Mouse (Mus musculus) limb, embryonic 11.5 days (tissue): ENCODE measurements around the gene A930018P22Rik. TPM values are rescaled to one million over a fixed set of nuclear protein-coding genes. Genes with fewer than 3 reads are reported as not detected.
"Not testable (repeated sequence)": the region's sequence is repeated elsewhere in the genome, so short reads cannot be mapped to it uniquely, and the experiment has no call there.

Source experiments
- ATAC-seq: fragments of 200-750 bp; cut with Nextera tagmentation; 2 replicates; pipeline ENCODE4 v1.8.0; 2017; ENCODE audit warnings: low read depth; ENCODE audit not compliant: insufficient number of reproducible peaks, low FRiP score, low TSS enrichment
- DNase-seq: peaks from one replicate; pipeline ENCODE4 v3.0.0-alpha.2; 2015; ENCODE audit warnings: low spot score
- H3K27ac ChIP-seq: fragments of 300-500 bp; sonication (generic); replicated peaks from 2 replicates; pipeline ENCODE4 v1.5.1; 2014; ENCODE audit warnings: low read depth, mild to moderate bottlenecking, low read length
- H3K27me3 ChIP-seq: fragments of 300-500 bp; sonication (generic); 2 replicates; pipeline ENCODE4 v1.6.1; 2014; ENCODE audit warnings: mild to moderate bottlenecking, low read length, mixed read lengths; ENCODE audit not compliant: control insufficient read depth, insufficient read depth
- H3K36me3 ChIP-seq: fragments of 300-500 bp; sonication (generic); 2 replicates; pipeline ENCODE4 v1.6.1; 2014; ENCODE audit warnings: mild to moderate bottlenecking, low read length, moderate library complexity, mixed read lengths; ENCODE audit not compliant: control insufficient read depth, insufficient read depth
- H3K4me1 ChIP-seq: fragments of 300-500 bp; sonication (generic); 2 replicates; pipeline ENCODE4 v1.6.1; 2014; ENCODE audit warnings: low read length, mixed read lengths; ENCODE audit not compliant: control insufficient read depth, insufficient read depth
- H3K4me2 ChIP-seq: fragments of 300-500 bp; sonication (generic); 2 replicates; pipeline ENCODE4 v1.6.1; 2014; ENCODE audit warnings: low read depth, mild to moderate bottlenecking, moderate library complexity; ENCODE audit not compliant: severe bottlenecking
- H3K4me3 ChIP-seq: fragments of 300-500 bp; sonication (generic); 2 replicates; pipeline ENCODE4 v1.5.1; 2014; ENCODE audit warnings: low read depth, low read length
- H3K9ac ChIP-seq: fragments of 300-500 bp; sonication (generic); 2 replicates; pipeline ENCODE4 v1.6.1; 2014; ENCODE audit warnings: mild to moderate bottlenecking, low read length
- H3K9me3 ChIP-seq: fragments of 300-500 bp; sonication (generic); 2 replicates; pipeline ENCODE4 v1.6.1; 2016; ENCODE audit warnings: low read length; ENCODE audit not compliant: control insufficient read depth
- WGBS: fragments of 180-500 bp; shearing (Covaris S2); extraction: QIAGEN DNeasy Blood & Tissue Kit; methylation state at CpG from one replicate; pipeline ENCODE4 v1.1.7; 2014; 5-methylcytosine and 5-hydroxymethylcytosine counted together
- polyA plus RNA-seq: library from polyadenylated mRNA; unstranded; fragments of >200 nt; fragmentation: Nextera tagmentation; extraction: Ambion mirVana; gene quantifications from 2 replicates; pipeline ENCODE4 v1.2.1, GENCODE M21; 2014

Gene A930018P22Rik
- polyA plus RNA-seq, 1 experiment from 2014 or later, result not detected

- no peaks in the 10 kb centered on the region for H3K36me3 ChIP-seq
- no peaks in the 10 kb centered on the region for H3K9me3 ChIP-seq
- 0 out of 2 replicates have a peak, but pooled peaks cover 3% of the 10 kb centered on the region for H3K4me1 ChIP-seq
- H3K27ac ChIP-seq, result no peak overlapping the region; the same call in 1 of the 2 replicates
- 50% methylated on average over 10 of the region's 10 CpGs for WGBS
- no peaks in the 10 kb centered on the region for H3K27me3 ChIP-seq
- no peak for ATAC-seq
- peak overlapping the region; percentile 28 for H3K9ac ChIP-seq
- H3K4me3 ChIP-seq, result peak overlapping the region; percentile 42
- no peak for DNase-seq
- peak overlapping the region; percentile 56 for H3K4me2 ChIP-seq
Observed at GRCm38 (mm10) chr2:104096256-104096655, 26.3 kb upstream of the A930018P22Rik start.

DNA sequence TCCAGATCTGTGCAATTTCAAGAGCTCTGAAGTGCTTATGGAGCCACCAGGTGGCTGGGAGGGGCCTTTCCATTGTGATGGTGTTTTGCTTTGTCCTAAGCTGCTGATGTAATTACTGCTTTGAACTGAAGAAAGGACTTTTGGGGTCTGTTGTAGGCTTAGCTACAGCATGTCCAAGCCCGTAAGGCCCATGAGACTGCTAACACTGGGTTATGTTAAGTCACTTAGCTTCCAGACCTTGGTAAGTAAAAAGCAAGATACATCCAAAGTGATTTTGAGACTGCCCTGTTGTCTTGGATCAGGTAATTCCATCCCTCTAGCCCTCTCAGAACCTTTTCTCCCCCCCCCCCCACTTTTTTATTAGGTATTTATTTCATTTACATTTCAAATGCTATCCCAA, 25.8 kb upstream of the A930018P22Rik start:
- ATAC-seq, H3K27ac ChIP-seq, H3K9ac ChIP-seq, H3K36me3 ChIP-seq, H3K4me3 ChIP-seq, H3K4me2 ChIP-seq, DNase-seq, H3K27me3 ChIP-seq, H3K9me3 ChIP-seq, H3K4me1 ChIP-seq: not testable (repeated sequence)
- 75% methylated on average over 1 of the region's 1 CpGs for WGBS

- not testable (repeated sequence) for ATAC-seq, DNase-seq
Observed at GRCm38 (mm10) chr2:104097396-104097795, 25.2 kb upstream of the A930018P22Rik start.

GRCm38 (mm10) chr2:104098529-104099230, 23.9 kb upstream of the A930018P22Rik start:
- no peaks in the 10 kb centered on the region for H3K9me3 ChIP-seq

More at GRCm38 (mm10) chr2:104097396-104097795, 25.2 kb upstream of the A930018P22Rik start:
- 95% methylated on average over 4 of the region's 4 CpGs for WGBS
- H3K27me3 ChIP-seq, H3K4me1 ChIP-seq, H3K9ac ChIP-seq, H3K27ac ChIP-seq, H3K4me3 ChIP-seq, H3K9me3 ChIP-seq, H3K36me3 ChIP-seq, H3K4me2 ChIP-seq: not testable (repeated sequence)

GRCm38 (mm10) chr2:104099231-104099585, 23.4 kb upstream of the A930018P22Rik start:
- H3K4me3 ChIP-seq, result no peak overlapping the region
- H3K4me2 ChIP-seq, result no peak overlapping the region
- no peaks in the 10 kb centered on the region for H3K9me3 ChIP-seq
- no peak overlapping the region for H3K9ac ChIP-seq
- 96% methylated on average over 2 of the region's 2 CpGs for WGBS
- H3K27me3 ChIP-seq, result no peaks in the 10 kb centered on the region
- no peak overlapping the region for H3K27ac ChIP-seq
- H3K4me1 ChIP-seq, result 0 out of 2 replicates have a peak, but pooled peaks cover 3% of the 10 kb centered on the region
- no peak for ATAC-seq
- no peak for DNase-seq
- no peaks in the 10 kb centered on the region for H3K36me3 ChIP-seq

More at GRCm38 (mm10) chr2:104098529-104099230, 23.9 kb upstream of the A930018P22Rik start:
- H3K27ac ChIP-seq, result no peak overlapping the region
- ATAC-seq (no peak), DNase-seq (no peak)
- no peaks in the 10 kb centered on the region for H3K36me3 ChIP-seq
- H3K4me2 ChIP-seq, result no peak overlapping the region
- no peaks in the 10 kb centered on the region for H3K27me3 ChIP-seq
- WGBS, result 36% methylated on average over 3 of the region's 3 CpGs
- H3K4me3 ChIP-seq, result no peak overlapping the region
- H3K9ac ChIP-seq, result no peak overlapping the region
- 0 out of 2 replicates have a peak, but pooled peaks cover 3% of the 10 kb centered on the region for H3K4me1 ChIP-seq

DNA sequence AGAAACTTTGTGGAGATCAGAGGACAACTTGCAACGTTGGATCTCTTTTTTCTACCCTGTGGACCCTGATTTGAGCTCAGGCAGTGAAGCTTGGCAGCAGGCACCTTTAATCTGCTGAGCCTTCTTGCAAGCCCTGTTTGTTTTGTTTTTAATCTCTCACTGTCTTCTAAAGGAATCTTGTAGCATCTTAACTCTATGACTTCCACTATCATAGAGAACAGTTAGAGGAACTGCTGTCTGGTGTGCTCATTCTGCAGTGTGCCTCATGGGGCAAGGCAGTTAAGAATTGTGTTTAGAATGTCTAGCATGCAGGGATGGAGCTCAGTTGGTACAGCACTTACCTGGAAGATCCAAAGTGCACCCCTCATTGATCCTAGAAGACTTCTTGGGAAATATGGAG, 22.6 kb upstream of the A930018P22Rik start:
- Histone ChIP-seq H3K27ac (no peak overlapping the region), H3K36me3 (no peaks in the 10 kb centered on the region), H3K27me3 (no peaks in the 10 kb centered on the region), H3K4me2 (no peak overlapping the region), H3K4me1 (0 out of 2 replicates have a peak, but pooled peaks cover 3% of the 10 kb centered on the region), H3K4me3 (no peak overlapping the region), H3K9ac (no peak overlapping the region), H3K9me3 (no peaks in the 10 kb centered on the region)
- no peak for DNase-seq
- no peak for ATAC-seq
- 70% methylated on average over 1 of the region's 1 CpGs for WGBS

DNA sequence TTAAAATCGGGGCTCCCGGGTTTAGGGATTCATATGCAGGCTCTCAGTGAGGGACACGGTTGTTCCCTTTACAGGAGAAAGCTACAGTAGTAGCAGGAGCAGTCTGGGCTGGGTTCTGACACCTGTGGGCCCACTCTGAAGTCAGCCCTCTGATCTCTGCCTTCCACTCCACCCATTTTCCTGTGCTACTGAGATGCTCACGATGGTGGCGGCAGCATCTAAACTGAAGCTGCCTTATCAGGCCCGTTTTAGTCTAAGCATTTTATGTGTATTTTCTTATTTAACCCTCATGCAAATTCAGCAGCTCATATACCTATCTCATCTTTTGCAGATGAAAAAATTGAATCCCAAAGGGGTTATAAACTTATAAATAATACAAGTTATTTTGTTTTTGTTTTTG, 17.8 kb upstream of the A930018P22Rik start:
- H3K9ac ChIP-seq, result no peak overlapping the region
- 87% methylated on average over 6 of the region's 6 CpGs for WGBS
- H3K27me3 ChIP-seq, result no peaks in the 10 kb centered on the region

DNA sequence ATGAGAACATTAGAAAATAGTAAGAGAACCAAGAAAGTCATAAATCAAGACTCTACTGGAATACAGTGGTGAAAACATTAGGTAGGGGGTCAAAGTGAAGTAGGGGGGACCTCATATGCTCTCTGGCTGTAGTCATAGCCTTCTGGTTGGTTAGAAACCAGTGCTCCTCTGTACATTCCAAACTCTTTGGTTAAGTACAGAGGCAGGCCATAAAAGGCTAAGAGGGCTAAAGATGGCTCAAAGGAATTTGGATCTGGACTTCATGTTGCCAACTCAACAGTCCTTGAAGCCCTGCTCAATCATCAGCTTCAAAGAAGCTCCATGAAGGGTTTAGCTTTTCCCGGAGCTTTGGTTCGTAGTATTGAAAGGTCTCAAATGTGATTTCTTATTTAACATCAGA, 13.5 kb upstream of the A930018P22Rik start:
- not testable (repeated sequence) for DNase-seq, H3K9ac ChIP-seq, H3K36me3 ChIP-seq, ATAC-seq, H3K9me3 ChIP-seq, H3K4me3 ChIP-seq, H3K4me2 ChIP-seq, H3K27ac ChIP-seq, H3K4me1 ChIP-seq, H3K27me3 ChIP-seq
- WGBS, result 59% methylated on average over 2 of the region's 2 CpGs

More for the DNA sequence above, 17.8 kb upstream of the A930018P22Rik start:
- H3K4me2 ChIP-seq, result no peak overlapping the region
- ATAC-seq (no peak), DNase-seq (no peak)
- H3K9me3 ChIP-seq, result no peaks in the 10 kb centered on the region
- H3K36me3 ChIP-seq, result no peaks in the 10 kb centered on the region
- H3K4me3 ChIP-seq, result no peak overlapping the region
- H3K27ac ChIP-seq, result no peak overlapping the region
- H3K4me1 ChIP-seq, result no peaks in the 10 kb centered on the region
